Mouse (Mus musculus) liver, embryonic 11.5 days (tissue): Measurements from ENCODE around the gene Cyp4a32. TPM values are rescaled to one million over a fixed set of nuclear protein-coding genes. Genes with fewer than 3 reads are reported as not detected.

Source experiments
- polyA plus RNA-seq: library from polyadenylated mRNA; unstranded; fragments of >200 nt; fragmentation: Nextera tagmentation; extraction: Ambion mirVana; gene quantifications from 2 replicates; pipeline ENCODE4 v1.2.1, GENCODE M21; 2014

Gene Cyp4a32
- polyA plus RNA-seq, 1 experiment from 2014 or later, result not detected

Other genes starting within 250 kb of the Cyp4a32 start
- gene Cyp4a12b, start 189.3 kb upstream of the Cyp4a32 start, polyA plus RNA-seq, result not detected in 2 replicates
- not detected in 2 replicates for gene Cyp4a30b, start 148.4 kb upstream of the Cyp4a32 start, polyA plus RNA-seq
- gene Cyp4a14, start 104.8 kb upstream of the Cyp4a32 start, polyA plus RNA-seq, result not detected in 2 replicates
- not detected in 2 replicates for gene Cyp4a10, start 82.7 kb upstream of the Cyp4a32 start, polyA plus RNA-seq
- gene Cyp4a31, start 37.3 kb upstream of the Cyp4a32 start, polyA plus RNA-seq, result not detected in 2 replicates
- 0.71 TPM in 2 replicates for gene Cyp4b1, start 46.8 kb downstream of the Cyp4a32 start, polyA plus RNA-seq
- gene Efcab14, start 136.8 kb downstream of the Cyp4a32 start, polyA plus RNA-seq, result 34.9 and 38.7 TPM in 2 replicates
- 0.22 TPM in 1 of 2 replicates, not detected in the other for gene Tex38, start 180.0 kb downstream of the Cyp4a32 start, polyA plus RNA-seq
- 42.1 and 48.7 TPM in 2 replicates for gene Atpaf1, start 183.8 kb downstream of the Cyp4a32 start, polyA plus RNA-seq
- gene Mob3c, start 227.1 kb downstream of the Cyp4a32 start, polyA plus RNA-seq, result 9.7 and 9.8 TPM in 2 replicates
- 43.8 and 46.9 TPM in 2 replicates for gene Mknk1, start 238.2 kb downstream of the Cyp4a32 start, polyA plus RNA-seq